Mouse (Mus musculus) limb, embryonic 14.5 days (tissue): ENCODE measurements around the gene Mlana. TPM values are rescaled to one million over a fixed set of nuclear protein-coding genes. Genes with fewer than 3 reads are reported as not detected.

ENCODE experiments used
- ATAC-seq: fragments of 200-750 bp; cut with Nextera tagmentation; 2 replicates; pipeline ENCODE4 v1.8.0; 2017; ENCODE audit warnings: low read depth, moderate number of reproducible peaks, moderate TSS enrichment; ENCODE audit not compliant: low FRiP score
- DNase-seq: peaks from one replicate; pipeline ENCODE4 v3.0.0-alpha.2; 2015; ENCODE audit warnings: low spot score
- H3K27ac ChIP-seq: fragments of 300-500 bp; sonication (generic); replicated peaks from 2 replicates; pipeline ENCODE4 v1.5.1; 2014; ENCODE audit warnings: low read depth, mild to moderate bottlenecking, low read length, moderate library complexity, mixed read lengths
- H3K27me3 ChIP-seq: fragments of 300-500 bp; sonication (generic); 2 replicates; pipeline ENCODE4 v1.6.1; 2014; ENCODE audit warnings: low read length, mixed read lengths; ENCODE audit not compliant: control insufficient read depth, insufficient read depth
- H3K36me3 ChIP-seq: fragments of 300-500 bp; sonication (generic); 2 replicates; pipeline ENCODE4 v1.6.1; 2014; ENCODE audit warnings: mild to moderate bottlenecking, low read length, moderate library complexity, mixed read lengths; ENCODE audit not compliant: control insufficient read depth, insufficient read depth
- H3K4me1 ChIP-seq: fragments of 300-500 bp; sonication (generic); 2 replicates; pipeline ENCODE4 v1.6.1; 2014; ENCODE audit warnings: antibody characterized with exemption, low read length, mixed read lengths; ENCODE audit not compliant: control insufficient read depth, insufficient read depth
- H3K4me2 ChIP-seq: fragments of 300-500 bp; sonication (generic); replicated peaks from 2 replicates; pipeline ENCODE4 v1.6.1; 2014; ENCODE audit warnings: low read depth, mild to moderate bottlenecking, low read length, moderate library complexity; ENCODE audit not compliant: severe bottlenecking
- H3K4me3 ChIP-seq: fragments of 300-500 bp; sonication (generic); replicated peaks from 2 replicates; pipeline ENCODE4 v1.5.1; 2014; ENCODE audit warnings: low read length
- H3K9ac ChIP-seq: fragments of 300-500 bp; sonication (generic); 2 replicates; pipeline ENCODE4 v1.6.1; 2014; ENCODE audit warnings: mild to moderate bottlenecking, low read depth, low read length, moderate library complexity; ENCODE audit not compliant: severe bottlenecking
- H3K9me3 ChIP-seq: fragments of 300-500 bp; sonication (generic); 2 replicates; pipeline ENCODE4 v1.6.1; 2016; ENCODE audit warnings: low read length; ENCODE audit not compliant: control insufficient read depth
- POLR2A ChIP-seq: fragments of 200-500 bp; IDR thresholded peaks from 2 replicates; pipeline ENCODE4 v1.8.0; 2012; ENCODE audit warnings: inconsistent platforms, mild to moderate bottlenecking, moderate library complexity, borderline replicate concordance; ENCODE audit not compliant: insufficient read depth, insufficient read length; ENCODE audit errors: extremely low read depth
- WGBS: fragments of 180-500 bp; shearing (Covaris S2); extraction: QIAGEN DNeasy Blood & Tissue Kit; methylation state at CpG from one replicate; pipeline ENCODE4 v1.1.7; 2014; 5-methylcytosine and 5-hydroxymethylcytosine counted together
- polyA plus RNA-seq, 2 experiments: library from polyadenylated mRNA; depleted of rRNA in 1 of 2; stranded (reverse) in 1 of 2; unstranded in 1 of 2; fragments of >200 nt; fragmentation: Nextera tagmentation in 1 of 2; extraction: Ambion mirVana in 1 of 2; gene quantifications; 2 replicates each; pipeline versions ENCODE4 v1.2.1 to v1.2.3; 2012 to 2014

Gene Mlana
- polyA plus RNA-seq, 2 experiments: 0.34 to 0.80 TPM

GRCm38 (mm10) chr19:29675562-29676078 lies 22.0 kb upstream of the Mlana start:
- Histone ChIP-seq H3K9me3 (no peaks in the 10 kb centered on the region), H3K4me1 (no peaks in the 10 kb centered on the region), H3K4me3 (no peak overlapping the region), H3K4me2 (no peak overlapping the region), H3K27ac (no peak overlapping the region), H3K27me3 (no peaks in the 10 kb centered on the region), H3K9ac (no peak overlapping the region), H3K36me3 (no peaks in the 10 kb centered on the region)
- ATAC-seq: no peak
- TF ChIP-seq POLR2A: no peak
- DNase-seq: no peak
- WGBS: 59% methylated on average over 9 of the region's 9 CpGs

- DNase-seq: no peak
- H3K9me3 ChIP-seq: no peaks in the 10 kb centered on the region
- 61% methylated on average over 10 of the region's 10 CpGs for WGBS
- no peaks in the 10 kb centered on the region for H3K4me1 ChIP-seq
- H3K36me3 ChIP-seq: no peaks in the 10 kb centered on the region
- no peak overlapping the region for H3K27ac ChIP-seq
- H3K9ac ChIP-seq: no peak overlapping the region
- no peak for ATAC-seq
- H3K27me3 ChIP-seq: no peaks in the 10 kb centered on the region
- no peak overlapping the region for H3K4me3 ChIP-seq
- TF ChIP-seq POLR2A: no peak
- H3K4me2 ChIP-seq: no peak overlapping the region
Measured at GRCm38 (mm10) chr19:29676479-29677193, 21.0 kb upstream of the Mlana start.

GRCm38 (mm10) chr19:29678181-29678778 lies 19.3 kb upstream of the Mlana start:
- no peak overlapping the region for H3K9ac ChIP-seq
- no peak overlapping the region for H3K27ac ChIP-seq
- DNase-seq: no peak
- no peaks in the 10 kb centered on the region for H3K9me3 ChIP-seq
- TF ChIP-seq POLR2A: no peak
- H3K4me1 ChIP-seq: no peaks in the 10 kb centered on the region
- no peak overlapping the region for H3K4me3 ChIP-seq
- H3K4me2 ChIP-seq: no peak overlapping the region
- ATAC-seq: no peak
- 85% methylated on average over 6 of the region's 6 CpGs for WGBS
- H3K36me3 ChIP-seq: no peaks in the 10 kb centered on the region
- no peaks in the 10 kb centered on the region for H3K27me3 ChIP-seq

GRCm38 (mm10) chr19:29680182-29681152 lies 17.2 kb upstream of the Mlana start:
- H3K4me1 ChIP-seq: no peaks in the 10 kb centered on the region
- no peak overlapping the region for H3K27ac ChIP-seq
- H3K9ac ChIP-seq: no peak overlapping the region
- H3K27me3 ChIP-seq: no peaks in the 10 kb centered on the region
- no peak for ATAC-seq
- TF ChIP-seq POLR2A: no peak
- H3K4me3 ChIP-seq: no peak overlapping the region
- H3K36me3 ChIP-seq: no peaks in the 10 kb centered on the region
- WGBS: 89% methylated on average over 13 of the region's 13 CpGs
- no peak for DNase-seq
- no peak overlapping the region for H3K4me2 ChIP-seq
- H3K9me3 ChIP-seq: no peaks in the 10 kb centered on the region
